Mouse (Mus musculus): ENCODE results near the gene Gm21958. TPM values are rescaled to one million over a fixed set of nuclear protein-coding genes. Genes with fewer than 3 reads are reported as not detected.

Gene Gm21958
- polyA plus RNA-seq, 1 experiment = not detected

- TF ChIP-seq POLR2A (IDR thresholded peaks at IDR 0.05; ENCODE audit: extremely low read depth, insufficient read depth, low read length) (peak; percentile 62), CTCF (IDR thresholded peaks at IDR 0.05; ENCODE audit: extremely low read depth, insufficient read depth, low read length) (no peak)
- 0 out of 2 replicates have a peak within 1 kb of the TSS, but pooled peaks have one; percentile 66 for H3K27ac ChIP-seq (ENCODE audit: insufficient read depth, low read length)
- peak within 1 kb of the TSS; percentile 84 for H3K4me3 ChIP-seq (ENCODE audit: insufficient read depth, low read length)
- no peaks in the 10 kb centered on the region; the same call in 1 of the 2 replicates for H3K4me1 ChIP-seq (ENCODE audit: control insufficient read depth, insufficient read depth, low read length)
Measured at GRCm38 (mm10) chr3:54692202-54693055, 21.7 kb downstream of the Gm21958 start, which contains the start of gene Supt20. Gene Supt20 (plus strand): TSS chr3:54692807.

GRCm38 (mm10) chr3:54689091-54689490 is 25.1 kb downstream of the Gm21958 start:
- Histone ChIP-seq H3K27ac (ENCODE audit: insufficient read depth, low read length) (no peak overlapping the region), H3K4me3 (ENCODE audit: insufficient read depth, low read length) (no peak overlapping the region), H3K4me1 (ENCODE audit: control insufficient read depth, insufficient read depth, low read length) (no peaks in the 10 kb centered on the region; the same call in 1 of the 2 replicates)
- no peak for TF ChIP-seq CTCF (IDR thresholded peaks at IDR 0.05; ENCODE audit: extremely low read depth, insufficient read depth, low read length)
- TF ChIP-seq POLR2A (IDR thresholded peaks at IDR 0.05; ENCODE audit: extremely low read depth, insufficient read depth, low read length) = no peak

GRCm38 (mm10) chr3:54687245-54687644 is 26.9 kb downstream of the Gm21958 start:
- TF ChIP-seq CTCF (IDR thresholded peaks at IDR 0.05; ENCODE audit: extremely low read depth, insufficient read depth, low read length) (no peak), POLR2A (IDR thresholded peaks at IDR 0.05; ENCODE audit: extremely low read depth, insufficient read depth, low read length) (no peak)
- no peak overlapping the region for H3K27ac ChIP-seq (ENCODE audit: insufficient read depth, low read length)
- no peak overlapping the region for H3K4me3 ChIP-seq (ENCODE audit: insufficient read depth, low read length)
- H3K4me1 ChIP-seq (ENCODE audit: control insufficient read depth, insufficient read depth, low read length) = no peaks in the 10 kb centered on the region; the same call in 1 of the 2 replicates

GRCm38 (mm10) chr3:54685202-54685601 is 29.0 kb downstream of the Gm21958 start:
- TF ChIP-seq POLR2A (IDR thresholded peaks at IDR 0.05; ENCODE audit: extremely low read depth, insufficient read depth, low read length) (no peak), CTCF (IDR thresholded peaks at IDR 0.05; ENCODE audit: extremely low read depth, insufficient read depth, low read length) (no peak)
- no peak overlapping the region for H3K27ac ChIP-seq (ENCODE audit: insufficient read depth, low read length)
- no peak overlapping the region for H3K4me3 ChIP-seq (ENCODE audit: insufficient read depth, low read length)
- no peaks in the 10 kb centered on the region for H3K4me1 ChIP-seq (ENCODE audit: control insufficient read depth, insufficient read depth, low read length)

GRCm38 (mm10) chr3:54681310-54682204 is 32.6 kb downstream of the Gm21958 start:
- Histone ChIP-seq H3K27ac (ENCODE audit: insufficient read depth, low read length) (no peak overlapping the region), H3K4me3 (ENCODE audit: insufficient read depth, low read length) (no peak overlapping the region), H3K4me1 (ENCODE audit: control insufficient read depth, insufficient read depth, low read length) (no peaks in the 10 kb centered on the region)
- no peak for TF ChIP-seq POLR2A (IDR thresholded peaks at IDR 0.05; ENCODE audit: extremely low read depth, insufficient read depth, low read length)
- TF ChIP-seq CTCF (IDR thresholded peaks at IDR 0.05; ENCODE audit: extremely low read depth, insufficient read depth, low read length) = no peak

GRCm38 (mm10) chr3:54676818-54677217 is 37.3 kb downstream of the Gm21958 start:
- no peak overlapping the region for H3K27ac ChIP-seq (ENCODE audit: insufficient read depth, low read length)
- no peak overlapping the region for H3K4me3 ChIP-seq (ENCODE audit: insufficient read depth, low read length)
- H3K4me1 ChIP-seq (ENCODE audit: control insufficient read depth, insufficient read depth, low read length) = peaks cover 2% of the 10 kb centered on the region; the same call in 1 of the 2 replicates
- TF ChIP-seq CTCF (IDR thresholded peaks at IDR 0.05; ENCODE audit: extremely low read depth, insufficient read depth, low read length) = no peak
- no peak for TF ChIP-seq POLR2A (IDR thresholded peaks at IDR 0.05; ENCODE audit: extremely low read depth, insufficient read depth, low read length)

GRCm38 (mm10) chr3:54672557-54673529 is 41.3 kb downstream of the Gm21958 start:
- Histone ChIP-seq H3K4me3 (ENCODE audit: insufficient read depth, low read length) (no peak overlapping the region), H3K27ac (ENCODE audit: insufficient read depth, low read length) (no peak overlapping the region), H3K4me1 (ENCODE audit: control insufficient read depth, insufficient read depth, low read length) (peaks cover 2% of the 10 kb centered on the region; the same call in 1 of the 2 replicates)
- no peak for TF ChIP-seq POLR2A (IDR thresholded peaks at IDR 0.05; ENCODE audit: extremely low read depth, insufficient read depth, low read length)
- TF ChIP-seq CTCF (IDR thresholded peaks at IDR 0.05; ENCODE audit: extremely low read depth, insufficient read depth, low read length) = peak; percentile 46; the same call in 1 of the 2 replicates

- no peak overlapping the region for H3K27ac ChIP-seq (ENCODE audit: insufficient read depth, low read length)
- TF ChIP-seq POLR2A (IDR thresholded peaks at IDR 0.05; ENCODE audit: extremely low read depth, insufficient read depth, low read length) (no peak), CTCF (IDR thresholded peaks at IDR 0.05; ENCODE audit: extremely low read depth, insufficient read depth, low read length) (no peak)
- peaks cover 2% of the 10 kb centered on the region; the same call in 1 of the 2 replicates for H3K4me1 ChIP-seq (ENCODE audit: control insufficient read depth, insufficient read depth, low read length)
- H3K4me3 ChIP-seq (ENCODE audit: insufficient read depth, low read length) = no peak overlapping the region
Measured at GRCm38 (mm10) chr3:54672111-54672510, 42.0 kb downstream of the Gm21958 start.
